Mouse (Mus musculus) layer of hippocampus, adult 6 months (tissue): ENCODE data around the gene Prpf39. TPM values are rescaled to one million over a fixed set of nuclear protein-coding genes. Genes with fewer than 3 reads are reported as not detected.

Experiments
- long read RNA-seq, 2 experiments: library from polyadenylated mRNA; unstranded; transcript quantifications; one replicate each; pipeline ENCODE4 v2.0.0; 2019 to 2020
- polyA plus RNA-seq: library from polyadenylated mRNA; unstranded; fragments of <200 nt; fragmentation: Nextera tagmentation; gene quantifications from 2 replicates; pipeline ENCODE4 v1.2.3, GENCODE M21; 2021

Prpf39 gene
- polyA plus RNA-seq: 6.0 and 7.7 TPM in 2 replicates
- long read RNA-seq, experiment 1, full-length matches to known transcripts: 2 of 28 reads
- long read RNA-seq, experiment 1, partial matches to known transcripts: 20 of 28 reads
- long read RNA-seq, experiment 1, other reads (novel, unspliced or antisense): 6 of 28 reads
- long read RNA-seq, experiment 2, full-length matches to known transcripts: 52 of 126 reads
- long read RNA-seq, experiment 2, partial matches to known transcripts: 16 of 126 reads
- long read RNA-seq, experiment 2, other reads (novel, unspliced or antisense): 58 of 126 reads

GRCm38 (mm10) chr12:65036190-65036870 is at the start of gene Prpf39:
Gene Prpf39, plus strand, starts transcription at chr12:65036333.

DNA sequence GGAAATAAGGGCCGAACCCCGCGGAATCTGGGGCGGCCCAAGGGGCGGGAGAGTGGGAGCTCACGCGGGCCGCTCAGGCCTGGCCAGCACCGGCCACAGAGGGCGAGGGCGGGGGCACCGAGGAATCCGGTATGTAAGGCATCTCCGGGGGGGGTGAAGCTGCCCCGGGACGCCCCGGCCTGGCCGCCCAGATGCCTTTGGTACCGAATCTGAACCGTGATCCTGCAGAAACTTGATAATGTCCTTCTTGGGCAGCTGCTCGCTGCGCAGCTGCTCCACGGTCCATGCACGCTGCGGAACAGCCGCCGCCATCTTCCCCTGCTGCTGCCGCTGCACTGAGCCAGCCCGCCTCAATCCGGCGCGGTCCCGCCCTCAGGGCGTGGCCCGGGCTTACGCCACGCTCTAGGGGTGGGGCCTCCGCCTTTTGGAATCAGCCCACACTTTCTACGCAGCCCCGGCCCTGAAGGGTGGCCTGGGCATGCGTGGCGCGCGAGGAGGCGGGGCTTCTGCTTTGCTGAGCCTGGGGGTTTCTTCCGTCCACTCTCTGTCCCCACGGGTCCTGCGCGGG is 37.6 kb downstream of the Prpf39 start, which contains the start of gene Fkbp3:
TSS of gene Fkbp3 (minus strand) at position 397 of the 568 bp plus-strand sequence.

GRCm38 (mm10) chr12:65075085-65075732 is 39.1 kb downstream of the Prpf39 start, which contains the start of gene Fancm:
Gene Fancm, plus strand, starts transcription at chr12:65075603.

Other genes with a start within 250 kb of the Prpf39 start
- gene Gm527, start 118.4 kb upstream of the Prpf39 start, polyA plus RNA-seq: 0.53 and 0.75 TPM in 2 replicates
- 4.4 and 5.9 TPM in 2 replicates for gene Klhl28, start 70.8 kb upstream of the Prpf39 start, polyA plus RNA-seq
- 10.3 and 10.8 TPM in 2 replicates for gene Togaram1, start 70.5 kb upstream of the Prpf39 start, polyA plus RNA-seq
- 444 and 595 TPM in 2 replicates for gene Fkbp3, start 37.7 kb downstream of the Prpf39 start, polyA plus RNA-seq
- gene Fancm, start 39.3 kb downstream of the Prpf39 start, polyA plus RNA-seq: 1.3 and 1.8 TPM in 2 replicates
- gene Mis18bp1, start 136.3 kb downstream of the Prpf39 start, polyA plus RNA-seq: 0.33 and 0.43 TPM in 2 replicates
- gene Wdr20rt, start 189.2 kb downstream of the Prpf39 start, polyA plus RNA-seq: not detected in 2 replicates